Mouse (Mus musculus): Measurements from ENCODE around the gene Arhgap21. TPM values are rescaled to one million over a fixed set of nuclear protein-coding genes. Genes with fewer than 3 reads are reported as not detected.

Gene Arhgap21
- polyA plus RNA-seq, 1 experiment from 2014 or later, result 9.7 TPM

DNA sequence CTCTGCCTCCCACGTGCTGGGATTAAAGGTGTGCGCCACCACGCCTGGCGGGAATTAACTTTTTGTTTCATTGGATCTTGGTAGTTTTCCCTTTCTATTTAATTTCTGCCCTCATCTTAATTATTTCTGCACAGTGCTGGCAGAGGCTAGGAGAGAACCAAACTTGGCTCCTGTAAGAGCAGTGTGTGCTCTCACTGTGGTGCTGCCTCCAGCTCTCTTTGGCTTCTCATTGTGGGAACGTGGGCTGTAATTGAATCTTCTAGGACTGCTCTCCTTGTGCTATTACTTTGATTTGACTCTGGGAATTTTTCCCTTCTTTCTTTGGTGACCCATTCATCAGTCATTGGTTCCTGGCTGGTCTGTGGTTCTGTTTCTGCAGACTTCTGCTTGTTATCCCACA is 94.1 kb downstream of the Arhgap21 start:
- no peak for ATAC-seq (ENCODE audit: insufficient number of reproducible peaks, insufficient read depth, low FRiP score, low TSS enrichment, low read depth)
- 94% methylated on average over 5 of the region's 5 CpGs for WGBS

GRCm38 (mm10) chr2:20869212-20869965 is 99.3 kb downstream of the Arhgap21 start:
- H3K4me1 ChIP-seq, result no peaks in the 10 kb centered on the region
- H3K27ac ChIP-seq, result no peak overlapping the region
- WGBS, result 56% methylated on average over 2 of the region's 2 CpGs
- no peaks in the 10 kb centered on the region for H3K9me3 ChIP-seq
- peaks cover 24% of the 10 kb centered on the region for H3K36me3 ChIP-seq
- ATAC-seq (ENCODE audit: insufficient number of reproducible peaks, insufficient read depth, low FRiP score, low TSS enrichment, low read depth), result no peak
- no peaks in the 10 kb centered on the region for H3K27me3 ChIP-seq
- H3K4me3 ChIP-seq, result no peak overlapping the region
- H3K4me2 ChIP-seq, result no peak overlapping the region
- H3K9ac ChIP-seq, result no peak overlapping the region

More for the DNA sequence above, 94.1 kb downstream of the Arhgap21 start:
- H3K27ac ChIP-seq, result no peak overlapping the region
- H3K9ac ChIP-seq, result no peak overlapping the region
- peaks cover 24% of the 10 kb centered on the region for H3K36me3 ChIP-seq
- H3K4me3 ChIP-seq, result no peak overlapping the region
- no peaks in the 10 kb centered on the region for H3K4me1 ChIP-seq
- H3K9me3 ChIP-seq, result no peaks in the 10 kb centered on the region
- no peak overlapping the region for H3K4me2 ChIP-seq
- H3K27me3 ChIP-seq, result no peaks in the 10 kb centered on the region

DNA sequence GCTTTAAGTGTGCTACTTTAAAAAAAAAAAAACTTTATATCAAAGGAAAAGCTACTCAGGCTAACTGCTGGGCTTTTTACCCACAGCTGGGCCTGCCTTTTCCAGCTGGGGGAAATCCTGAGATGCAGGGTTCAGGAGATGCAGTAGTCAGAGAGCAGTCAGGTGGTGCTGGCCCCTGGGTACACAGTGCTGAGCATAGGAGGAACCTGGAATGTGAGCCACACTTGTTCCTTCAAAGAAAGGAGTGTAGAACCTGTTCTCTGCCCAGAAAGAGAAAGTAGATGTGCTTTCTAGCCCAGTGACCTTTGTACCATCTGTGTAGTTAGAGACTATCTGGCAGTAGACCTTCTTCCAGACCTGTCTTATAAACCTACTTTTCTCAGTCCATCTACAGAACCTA is 100.6 kb downstream of the Arhgap21 start:
- no peaks in the 10 kb centered on the region for H3K27me3 ChIP-seq
- no peak overlapping the region for H3K9ac ChIP-seq
- no peak overlapping the region for H3K4me3 ChIP-seq
- ATAC-seq (ENCODE audit: insufficient number of reproducible peaks, insufficient read depth, low FRiP score, low TSS enrichment, low read depth), result no peak
- no peak overlapping the region for H3K27ac ChIP-seq
- H3K9me3 ChIP-seq, result no peaks in the 10 kb centered on the region
- H3K4me1 ChIP-seq, result no peaks in the 10 kb centered on the region
- H3K4me2 ChIP-seq, result no peak overlapping the region
- H3K36me3 ChIP-seq, result peaks cover 27% of the 10 kb centered on the region

DNA sequence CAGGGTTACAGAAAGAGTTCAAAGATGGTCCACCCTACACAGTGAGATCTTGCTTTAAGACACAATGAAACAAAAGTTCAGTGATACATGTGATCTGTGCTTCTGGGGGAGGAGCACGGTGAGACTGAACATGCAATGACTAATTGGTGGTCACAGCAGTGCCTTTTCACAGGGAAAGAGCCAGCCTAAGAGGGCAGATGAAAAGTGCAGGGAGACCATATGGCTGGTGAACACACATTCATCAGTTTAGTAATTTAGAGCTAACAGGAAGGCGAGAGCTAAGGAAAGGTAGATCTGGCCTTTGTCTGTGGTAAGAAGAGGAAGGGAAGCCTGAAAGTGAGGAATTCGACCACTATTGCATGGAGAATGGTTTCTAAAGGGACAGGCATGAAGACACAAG is 102.9 kb downstream of the Arhgap21 start:
- WGBS, result 88% methylated on average over 3 of the region's 3 CpGs
- no peaks in the 10 kb centered on the region for H3K4me1 ChIP-seq
- no peaks in the 10 kb centered on the region for H3K27me3 ChIP-seq
- H3K27ac ChIP-seq, result no peak overlapping the region
- peaks cover 46% of the 10 kb centered on the region for H3K36me3 ChIP-seq
- H3K9me3 ChIP-seq, result no peaks in the 10 kb centered on the region
- no peak overlapping the region for H3K9ac ChIP-seq
- H3K4me2 ChIP-seq, result no peak overlapping the region
- no peak for ATAC-seq (ENCODE audit: insufficient number of reproducible peaks, insufficient read depth, low FRiP score, low TSS enrichment, low read depth)
- no peak overlapping the region for H3K4me3 ChIP-seq

- ATAC-seq (ENCODE audit: insufficient number of reproducible peaks, insufficient read depth, low FRiP score, low TSS enrichment, low read depth), result no peak
- H3K36me3 ChIP-seq, result peaks cover 56% of the 10 kb centered on the region
These were observed 104.1 kb downstream of the Arhgap21 start for GRCm38 (mm10) chr2:20864569-20864968.

GRCm38 (mm10) chr2:20860756-20861155 is 107.9 kb downstream of the Arhgap21 start:
- no peak overlapping the region for H3K9ac ChIP-seq
- no peak overlapping the region for H3K4me2 ChIP-seq
- WGBS, result 83% methylated on average over 5 of the region's 5 CpGs
- ATAC-seq (ENCODE audit: insufficient number of reproducible peaks, insufficient read depth, low FRiP score, low TSS enrichment, low read depth), result no peak
- H3K4me3 ChIP-seq, result no peak overlapping the region
- H3K9me3 ChIP-seq, result no peaks in the 10 kb centered on the region
- H3K36me3 ChIP-seq, result peaks cover 72% of the 10 kb centered on the region
- H3K27me3 ChIP-seq, result no peaks in the 10 kb centered on the region
- no peak overlapping the region for H3K27ac ChIP-seq
- H3K4me1 ChIP-seq, result no peaks in the 10 kb centered on the region

More at GRCm38 (mm10) chr2:20864569-20864968, 104.1 kb downstream of the Arhgap21 start:
- H3K4me2 ChIP-seq, result no peak overlapping the region
- no peak overlapping the region for H3K4me3 ChIP-seq
- H3K9me3 ChIP-seq, result no peaks in the 10 kb centered on the region
- no peaks in the 10 kb centered on the region for H3K4me1 ChIP-seq
- H3K27ac ChIP-seq, result no peak overlapping the region
- H3K9ac ChIP-seq, result no peak overlapping the region
- WGBS, result 82% methylated on average over 2 of the region's 2 CpGs
- no peaks in the 10 kb centered on the region for H3K27me3 ChIP-seq

GRCm38 (mm10) chr2:20849346-20849745 is 119.3 kb downstream of the Arhgap21 start:
- H3K27me3 ChIP-seq, result no peaks in the 10 kb centered on the region
- H3K9ac ChIP-seq, result no peak overlapping the region
- ATAC-seq (ENCODE audit: insufficient number of reproducible peaks, insufficient read depth, low FRiP score, low TSS enrichment, low read depth), result no peak
- H3K36me3 ChIP-seq, result peaks cover 70% of the 10 kb centered on the region
- WGBS, result 91% methylated on average over 18 of the region's 18 CpGs
- H3K4me1 ChIP-seq, result no peaks in the 10 kb centered on the region
- no peak overlapping the region for H3K4me3 ChIP-seq
- no peak overlapping the region for H3K4me2 ChIP-seq
- H3K9me3 ChIP-seq, result no peaks in the 10 kb centered on the region
- H3K27ac ChIP-seq, result no peak overlapping the region

- H3K4me1 ChIP-seq, result no peaks in the 10 kb centered on the region
- no peak overlapping the region for H3K9ac ChIP-seq
- H3K36me3 ChIP-seq, result no peaks in the 10 kb centered on the region
- no peaks in the 10 kb centered on the region for H3K27me3 ChIP-seq
- no peak for ATAC-seq (ENCODE audit: insufficient number of reproducible peaks, insufficient read depth, low FRiP score, low TSS enrichment, low read depth)
- WGBS, result 49% methylated on average over 3 of the region's 3 CpGs
- H3K27ac ChIP-seq, result no peak overlapping the region
- no peak overlapping the region for H3K4me3 ChIP-seq
- no peak overlapping the region for H3K4me2 ChIP-seq
- no peaks in the 10 kb centered on the region for H3K9me3 ChIP-seq
These were observed 136.9 kb downstream of the Arhgap21 start for GRCm38 (mm10) chr2:20831608-20832406.

- 80% methylated on average over 3 of the region's 3 CpGs for WGBS
- no peaks in the 10 kb centered on the region for H3K4me1 ChIP-seq
- no peak overlapping the region for H3K27ac ChIP-seq
- H3K27me3 ChIP-seq, result no peaks in the 10 kb centered on the region
- no peaks in the 10 kb centered on the region for H3K36me3 ChIP-seq
- H3K4me2 ChIP-seq, result no peak overlapping the region
- H3K9me3 ChIP-seq, result no peaks in the 10 kb centered on the region
- H3K9ac ChIP-seq, result no peak overlapping the region
- H3K4me3 ChIP-seq, result no peak overlapping the region
- no peak for ATAC-seq (ENCODE audit: insufficient number of reproducible peaks, insufficient read depth, low FRiP score, low TSS enrichment, low read depth)
These were observed 137.8 kb downstream of the Arhgap21 start for GRCm38 (mm10) chr2:20830882-20831281.

GRCm38 (mm10) chr2:20826258-20826657 is 142.4 kb downstream of the Arhgap21 start:
- no peak for ATAC-seq (ENCODE audit: insufficient number of reproducible peaks, insufficient read depth, low FRiP score, low TSS enrichment, low read depth)
- Histone ChIP-seq H3K27ac (no peak overlapping the region), H3K9ac (no peak overlapping the region), H3K36me3 (no peaks in the 10 kb centered on the region), H3K4me1 (no peaks in the 10 kb centered on the region), H3K4me3 (no peak overlapping the region), H3K4me2 (no peak overlapping the region), H3K9me3 (no peaks in the 10 kb centered on the region), H3K27me3 (no peaks in the 10 kb centered on the region)

- Histone ChIP-seq H3K4me1 (no peaks in the 10 kb centered on the region), H3K27me3 (no peaks in the 10 kb centered on the region), H3K27ac (no peak overlapping the region), H3K4me2 (no peak overlapping the region), H3K9ac (no peak overlapping the region), H3K36me3 (no peaks in the 10 kb centered on the region), H3K9me3 (no peaks in the 10 kb centered on the region; the same call in 1 of the 2 replicates), H3K4me3 (no peak overlapping the region)
- WGBS, result 75% methylated on average over 7 of the region's 7 CpGs
- ATAC-seq (ENCODE audit: insufficient number of reproducible peaks, insufficient read depth, low FRiP score, low TSS enrichment, low read depth), result no peak
These were observed 150.5 kb downstream of the Arhgap21 start for GRCm38 (mm10) chr2:20818226-20818625.

DNA sequence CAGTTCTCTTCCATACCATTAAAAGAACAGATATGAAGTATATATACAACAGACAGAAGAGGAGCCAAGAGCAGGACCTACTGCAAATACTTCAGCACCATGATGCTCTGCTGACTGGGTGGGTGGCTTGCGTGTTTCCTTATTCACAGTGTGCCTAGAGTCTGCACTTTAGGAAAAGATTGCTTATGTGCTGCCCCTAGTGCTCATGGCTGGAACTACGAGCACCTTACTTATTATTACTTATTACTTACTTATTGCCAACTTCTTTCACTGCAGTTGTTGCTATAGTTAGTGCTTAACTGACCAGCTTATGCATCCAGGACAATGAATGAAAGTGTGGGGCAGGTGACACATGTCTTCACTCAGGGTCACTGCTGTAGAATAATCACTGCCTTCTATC is 154.7 kb downstream of the Arhgap21 start:
- ATAC-seq (ENCODE audit: insufficient number of reproducible peaks, insufficient read depth, low FRiP score, low TSS enrichment, low read depth), result no peak
- WGBS, result 85% methylated on average over 2 of the region's 2 CpGs

More for the DNA sequence above, 154.7 kb downstream of the Arhgap21 start:
- H3K4me2 ChIP-seq, result no peak overlapping the region
- no peaks in the 10 kb centered on the region for H3K4me1 ChIP-seq
- no peaks in the 10 kb centered on the region for H3K36me3 ChIP-seq
- no peaks in the 10 kb centered on the region for H3K9me3 ChIP-seq
- H3K9ac ChIP-seq, result no peak overlapping the region
- no peak overlapping the region for H3K4me3 ChIP-seq
- H3K27me3 ChIP-seq, result no peaks in the 10 kb centered on the region
- no peak overlapping the region for H3K27ac ChIP-seq
